Mouse (Mus musculus) limb, embryonic 10.5 days (tissue): ENCODE measurements around the gene Rps8. TPM values are rescaled to one million over a fixed set of nuclear protein-coding genes. Genes with fewer than 3 reads are reported as not detected.

Experiments
- DNase-seq: peaks from one replicate; pipeline ENCODE4 v3.0.0-alpha.2; 2017; ENCODE audit warnings: low spot score
- H3K27ac ChIP-seq: fragments of 300-500 bp; sonication (generic); 2 replicates; pipeline ENCODE4 v1.5.1; 2016; ENCODE audit warnings: mild to moderate bottlenecking
- H3K27me3 ChIP-seq: fragments of 300-500 bp; sonication (generic); 2 replicates; pipeline ENCODE4 v1.6.1; 2016; ENCODE audit warnings: low read depth, mild to moderate bottlenecking; ENCODE audit not compliant: poor library complexity, severe bottlenecking
- H3K36me3 ChIP-seq: fragments of 300-500 bp; sonication (generic); 2 replicates; pipeline ENCODE4 v1.6.1; 2016; ENCODE audit warnings: mild to moderate bottlenecking, moderate library complexity
- H3K4me1 ChIP-seq: fragments of 300-500 bp; sonication (generic); 2 replicates; pipeline ENCODE4 v1.6.1; 2016
- H3K4me3 ChIP-seq: fragments of 300-500 bp; sonication (generic); 2 replicates; pipeline ENCODE4 v1.5.1; 2016; ENCODE audit warnings: mild to moderate bottlenecking, moderate library complexity
- H3K9me3 ChIP-seq: fragments of 300-500 bp; sonication (generic); replicated peaks from 2 replicates; pipeline ENCODE4 v1.6.1; 2016; ENCODE audit warnings: mild to moderate bottlenecking
- WGBS: fragments of 180-500 bp; shearing (Covaris S2); methylation state at CpG from one replicate; pipeline ENCODE4 v1.1.7; 2016; 5-methylcytosine and 5-hydroxymethylcytosine counted together
- polyA plus RNA-seq: library from polyadenylated mRNA; unstranded; fragments of >200 nt; fragmentation: Nextera tagmentation; extraction: Ambion mirVana; gene quantifications from 2 replicates; pipeline ENCODE4 v1.2.1, GENCODE M21; 2016

Rps8 gene
- polyA plus RNA-seq, 1 experiment from 2014 or later: 842 TPM

GRCm38 (mm10) chr4:117140613-117141012, 15.4 kb downstream of the Rps8 start:
- no peak overlapping the region for H3K4me3 ChIP-seq
- no peaks in the 10 kb centered on the region for H3K27me3 ChIP-seq
- 46% methylated on average over 4 of the region's 4 CpGs for WGBS
- H3K4me1 ChIP-seq: peaks cover 18% of the 10 kb centered on the region
- H3K27ac ChIP-seq: no peak overlapping the region
- no peak for DNase-seq
- no peaks in the 10 kb centered on the region for H3K9me3 ChIP-seq
- H3K36me3 ChIP-seq: no peaks in the 10 kb centered on the region

DNA sequence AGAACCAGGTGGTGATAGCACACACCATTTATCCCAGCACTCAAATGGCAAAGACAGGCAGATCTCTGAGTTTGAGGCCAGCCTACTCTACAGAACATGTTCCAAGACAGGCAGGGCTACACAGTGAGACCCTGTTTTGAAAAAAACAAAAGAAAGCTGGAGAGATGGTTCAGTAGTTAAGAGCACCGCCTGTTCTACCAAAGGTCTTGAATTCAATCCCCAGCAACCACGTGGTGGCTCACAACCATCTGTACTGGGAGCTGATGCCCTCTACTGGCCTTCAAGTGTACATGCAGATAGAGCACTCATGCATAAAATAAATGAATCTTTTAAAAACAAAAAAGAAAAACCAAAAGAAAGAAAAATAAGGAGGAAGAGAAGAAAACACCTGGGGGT, 16.8 kb downstream of the Rps8 start:
- H3K36me3 ChIP-seq: no peaks in the 10 kb centered on the region
- no peak for DNase-seq
- no peaks in the 10 kb centered on the region for H3K27me3 ChIP-seq
- H3K4me3 ChIP-seq: no peak overlapping the region
- no peak overlapping the region for H3K27ac ChIP-seq
- WGBS: 6% methylated on average over 2 of the region's 2 CpGs
- H3K4me1 ChIP-seq: peaks cover 23% of the 10 kb centered on the region
- no peaks in the 10 kb centered on the region for H3K9me3 ChIP-seq

DNA sequence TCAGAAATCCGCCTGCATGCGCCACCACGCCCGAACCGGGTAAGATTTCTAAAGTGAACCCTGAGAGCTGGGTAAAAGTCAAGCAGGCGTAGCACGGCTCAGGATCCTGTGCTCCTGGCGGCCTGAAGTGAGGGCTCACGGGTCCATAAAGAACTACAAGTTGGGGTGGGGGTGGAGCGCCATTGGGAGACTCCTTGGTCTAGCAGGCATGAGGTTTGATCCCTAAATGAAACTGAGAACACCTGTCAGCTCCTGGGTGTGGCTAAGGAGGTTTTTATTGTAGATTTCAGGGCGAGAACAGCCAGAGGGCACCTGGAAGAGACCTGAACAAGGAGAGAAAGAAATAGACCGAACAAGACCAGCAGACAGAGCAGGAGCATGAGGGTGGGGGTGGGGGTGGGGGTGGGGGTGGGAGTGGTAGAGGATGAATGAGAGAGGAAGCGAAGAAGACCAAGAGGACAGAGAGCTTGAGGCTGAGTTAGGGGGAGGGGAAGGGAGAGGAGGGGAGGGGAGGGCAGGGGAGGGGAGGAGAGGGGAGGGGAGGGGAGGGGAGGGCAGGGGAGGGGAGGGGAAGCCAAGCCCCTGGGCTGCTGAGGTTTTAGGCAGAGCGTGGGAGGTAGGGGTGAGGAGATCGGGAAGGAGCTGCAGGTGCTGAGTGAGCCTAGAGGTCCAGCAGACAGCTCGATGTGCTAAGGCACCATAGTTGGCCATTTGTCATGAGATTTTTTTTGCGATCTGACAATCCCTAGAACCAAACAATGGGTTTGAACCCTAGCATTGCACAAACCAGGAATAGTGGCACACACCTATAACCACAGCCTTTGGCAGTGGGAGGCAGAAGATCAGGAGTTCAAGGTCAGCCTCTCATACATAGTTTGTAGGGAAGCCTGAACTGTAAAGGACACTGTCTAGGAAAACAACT, 17.5 kb downstream of the Rps8 start:
- DNase-seq: no peak
- Histone ChIP-seq H3K4me1 (peaks cover 27% of the 10 kb centered on the region), H3K4me3 (no peak overlapping the region), H3K9me3 (no peaks in the 10 kb centered on the region), H3K27me3 (peaks cover under 1% of the 10 kb centered on the region; the same call in 1 of the 2 replicates), H3K27ac (no peak overlapping the region), H3K36me3 (no peaks in the 10 kb centered on the region)
- WGBS: 68% methylated on average over 17 of the region's 17 CpGs

DNA sequence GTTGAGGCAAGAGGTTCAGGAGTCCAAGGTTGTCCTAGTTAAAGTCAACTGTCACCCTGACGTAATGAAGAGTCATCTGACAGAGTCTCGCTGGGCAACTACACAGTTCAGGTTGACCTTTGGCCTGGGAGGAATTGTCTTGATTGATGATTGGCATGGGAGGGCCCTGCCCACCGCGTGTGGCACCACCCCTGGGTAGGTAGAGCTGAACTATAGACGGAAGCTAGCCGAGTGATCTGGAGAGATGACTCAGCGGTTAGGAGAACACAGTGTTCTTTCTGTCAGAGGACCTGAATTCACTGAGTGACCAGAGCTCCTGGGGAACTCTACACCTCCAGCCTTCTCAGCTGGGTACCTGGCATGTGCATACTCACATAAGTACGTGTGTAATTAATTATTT, 20.0 kb downstream of the Rps8 start:
- Histone ChIP-seq H3K27ac (no peak overlapping the region), H3K27me3 (peaks cover 26% of the 10 kb centered on the region), H3K4me1 (peaks cover 42% of the 10 kb centered on the region), H3K4me3 (no peak overlapping the region), H3K9me3 (no peaks in the 10 kb centered on the region), H3K36me3 (peaks cover under 1% of the 10 kb centered on the region; the same call in 1 of the 2 replicates)
- DNase-seq: no peak
- 28% methylated on average over 8 of the region's 8 CpGs for WGBS

DNA sequence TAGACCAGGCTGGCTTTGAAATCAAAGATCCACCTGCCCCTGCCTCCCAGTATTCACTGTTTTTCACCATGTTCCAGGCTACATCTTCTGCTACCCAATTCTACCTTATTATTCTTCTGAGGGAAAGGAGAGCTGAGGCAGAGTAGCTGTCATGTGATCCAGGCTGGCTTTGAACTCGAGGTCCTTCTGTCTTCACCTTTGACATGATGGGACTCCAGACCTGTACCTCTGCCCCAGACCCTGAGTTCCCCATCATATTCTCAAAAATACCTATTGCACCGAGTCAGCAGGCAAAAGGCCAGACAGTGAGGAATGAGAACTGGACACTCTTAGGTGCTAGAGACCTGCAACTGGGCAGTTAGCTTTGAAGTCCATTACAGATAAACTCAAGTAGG, 21.4 kb downstream of the Rps8 start:
- H3K27ac ChIP-seq: no peak overlapping the region
- no peaks in the 10 kb centered on the region for H3K9me3 ChIP-seq
- no peak overlapping the region for H3K4me3 ChIP-seq
- WGBS: 52% methylated on average over 2 of the region's 2 CpGs
- peaks cover 35% of the 10 kb centered on the region for H3K27me3 ChIP-seq
- peaks cover 12% of the 10 kb centered on the region for H3K36me3 ChIP-seq
- no peak for DNase-seq
- peaks cover 41% of the 10 kb centered on the region for H3K4me1 ChIP-seq

DNA sequence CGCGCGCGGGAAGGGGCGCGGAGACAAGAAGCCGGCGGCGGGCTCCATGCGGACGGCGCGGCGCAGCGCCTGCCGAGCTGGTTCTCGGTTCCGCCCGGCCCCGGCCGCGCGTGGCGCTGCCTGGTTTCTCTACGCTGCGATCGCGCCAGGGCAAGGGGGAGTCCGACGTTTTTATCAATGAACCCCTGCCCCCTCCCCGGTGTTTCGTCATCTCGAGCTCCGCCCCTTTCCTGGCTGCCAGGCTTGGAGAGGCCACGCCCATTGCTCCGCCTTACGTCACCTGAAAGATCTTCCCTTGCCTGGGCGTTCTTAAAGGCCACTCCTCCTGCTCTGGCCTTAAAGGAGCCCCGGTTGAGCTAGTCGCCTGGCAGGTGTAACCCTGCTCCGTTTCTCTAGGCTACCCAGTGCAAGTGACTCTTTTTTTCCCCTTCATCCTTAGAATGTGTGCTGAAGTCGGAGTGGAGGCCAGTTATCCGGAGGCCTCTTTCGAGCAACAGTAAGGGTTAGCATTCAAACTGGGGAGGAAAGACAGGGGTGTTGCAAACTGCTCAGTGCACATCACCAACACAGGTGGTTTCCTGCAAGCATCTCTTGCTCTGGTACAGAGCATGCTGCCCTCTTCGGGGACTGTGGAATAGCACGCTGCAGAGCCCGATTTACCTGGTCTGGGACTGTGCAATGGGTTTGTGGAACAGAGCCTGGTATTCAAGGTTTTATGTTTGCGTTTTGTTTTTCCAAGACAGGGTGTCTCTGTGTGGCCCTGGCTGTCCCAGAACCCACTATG, 22.0 kb downstream of the Rps8 start, which contains the start of gene Plk3:
Plk3 (minus strand) TSS at position 147 of the 784 bp plus-strand sequence.
- peaks cover 35% of the 10 kb centered on the region for H3K27me3 ChIP-seq
- DNase-seq: peak; percentile 98
- no peaks in the 10 kb centered on the region for H3K9me3 ChIP-seq
- H3K4me3 ChIP-seq: peak within 1 kb of the TSS; percentile 69
- peaks cover 41% of the 10 kb centered on the region for H3K4me1 ChIP-seq
- 2% methylated on average over 38 of the region's 48 CpGs for WGBS
- H3K27ac ChIP-seq: peak within 1 kb of the TSS; percentile 76
- peaks cover 15% of the 10 kb centered on the region for H3K36me3 ChIP-seq

GRCm38 (mm10) chr4:117133366-117133796, 22.7 kb downstream of the Rps8 start:
- Histone ChIP-seq H3K27ac (peak overlapping the region; percentile 76), H3K36me3 (peaks cover 21% of the 10 kb centered on the region), H3K27me3 (peaks cover 35% of the 10 kb centered on the region), H3K4me1 (peaks cover 37% of the 10 kb centered on the region), H3K9me3 (no peaks in the 10 kb centered on the region), H3K4me3 (peak overlapping the region; percentile 69)
- under 1% methylated on average over 42 of the region's 42 CpGs for WGBS
- DNase-seq: no peak

GRCm38 (mm10) chr4:117132794-117133143, 23.3 kb downstream of the Rps8 start:
- H3K27me3 ChIP-seq: peaks cover 35% of the 10 kb centered on the region
- peaks cover 35% of the 10 kb centered on the region for H3K4me1 ChIP-seq
- H3K27ac ChIP-seq: no peak overlapping the region
- 11% methylated on average over 11 of the region's 11 CpGs for WGBS
- no peaks in the 10 kb centered on the region for H3K9me3 ChIP-seq
- no peak for DNase-seq
- peak overlapping the region; percentile 69 for H3K4me3 ChIP-seq
- peaks cover 26% of the 10 kb centered on the region for H3K36me3 ChIP-seq

- Histone ChIP-seq H3K27me3 (peaks cover 35% of the 10 kb centered on the region), H3K36me3 (peaks cover 26% of the 10 kb centered on the region), H3K27ac (no peak overlapping the region), H3K4me3 (peak overlapping the region; percentile 69; the same call in 1 of the 2 replicates), H3K4me1 (peaks cover 35% of the 10 kb centered on the region), H3K9me3 (no peaks in the 10 kb centered on the region)
- WGBS: 23% methylated on average over 7 of the region's 7 CpGs
- no peak for DNase-seq
These were observed 23.9 kb downstream of the Rps8 start for GRCm38 (mm10) chr4:117131890-117132793.

DNA sequence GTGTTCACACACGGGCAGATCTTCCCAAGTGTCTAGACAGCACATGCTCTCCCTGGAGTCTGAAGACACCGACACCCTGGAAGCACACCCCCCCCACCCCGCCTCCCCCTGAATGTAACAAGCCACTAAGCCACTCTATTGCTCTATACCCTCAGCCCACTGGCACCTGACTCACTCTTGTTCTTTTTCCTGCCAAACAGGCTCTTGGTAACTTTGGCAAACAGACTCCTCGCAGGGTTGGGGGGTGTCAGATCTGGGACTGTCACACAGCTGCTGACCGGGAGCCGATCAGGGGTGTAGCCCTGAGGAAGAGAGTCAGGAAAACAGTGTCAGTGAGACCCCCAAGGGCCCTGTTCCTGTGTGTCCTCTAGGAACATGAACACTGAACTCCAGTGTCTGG, 24.8 kb downstream of the Rps8 start:
- Histone ChIP-seq H3K4me1 (peaks cover 38% of the 10 kb centered on the region), H3K4me3 (no peak overlapping the region), H3K27me3 (peaks cover 35% of the 10 kb centered on the region), H3K9me3 (no peaks in the 10 kb centered on the region), H3K27ac (no peak overlapping the region), H3K36me3 (peaks cover 26% of the 10 kb centered on the region)
- DNase-seq: no peak
- 80% methylated on average over 6 of the region's 6 CpGs for WGBS

DNA sequence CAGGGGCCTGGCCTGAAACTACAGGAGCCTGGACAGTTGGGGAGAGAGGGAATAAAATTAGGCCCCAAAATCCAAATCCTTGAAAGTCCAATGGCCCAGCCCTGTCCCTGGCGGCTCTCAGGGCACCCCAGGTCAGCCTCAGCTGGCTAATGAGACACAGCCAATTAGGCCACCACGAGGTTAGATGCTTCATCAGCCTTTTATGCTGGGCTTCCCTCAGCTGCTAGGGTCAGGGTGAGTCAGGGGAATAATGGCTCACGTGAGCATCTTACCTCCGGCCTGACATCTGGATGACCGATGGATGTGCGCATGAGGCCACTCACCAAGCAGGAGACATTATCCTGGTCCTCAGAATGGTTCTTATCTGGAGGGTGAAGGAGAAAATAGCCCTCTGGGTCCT, 25.3 kb downstream of the Rps8 start:
- H3K27me3 ChIP-seq: peaks cover 35% of the 10 kb centered on the region
- DNase-seq: no peak

DNA sequence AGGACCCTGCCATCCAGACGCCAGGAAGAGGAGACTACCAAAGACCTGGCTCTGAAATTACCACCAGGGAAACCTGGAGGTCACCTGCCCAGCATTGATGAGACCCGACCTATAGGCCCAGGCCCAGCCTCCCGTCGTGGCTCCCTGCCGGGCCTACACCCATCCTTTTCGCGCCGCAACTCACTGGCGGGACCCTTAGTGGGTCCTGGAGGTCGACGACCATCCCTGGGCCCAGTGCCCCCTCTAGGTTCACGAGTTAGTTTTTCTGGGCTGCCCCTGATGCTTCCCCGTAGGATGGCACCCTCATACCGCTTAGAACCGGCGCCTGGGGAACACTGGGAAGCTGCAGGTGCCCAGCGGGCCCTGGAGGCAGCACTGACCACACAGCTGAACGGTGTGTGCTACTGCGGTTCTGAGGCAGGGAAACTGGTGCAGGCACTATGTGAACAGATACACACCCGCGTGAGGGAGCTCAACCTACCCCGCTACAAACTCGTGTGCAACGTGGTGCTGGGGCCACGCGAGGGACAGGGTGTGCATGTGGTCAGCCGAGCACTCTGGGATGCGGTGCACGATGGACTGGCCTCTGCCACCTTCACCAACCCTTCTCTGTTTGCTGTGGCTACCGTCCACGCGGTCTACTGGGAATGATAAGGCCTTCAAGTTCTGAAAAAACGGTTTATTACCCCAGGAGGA, 27.9 kb downstream of the Rps8 start:
- Histone ChIP-seq H3K4me3 (no peak overlapping the region), H3K4me1 (peaks cover 45% of the 10 kb centered on the region), H3K9me3 (no peaks in the 10 kb centered on the region), H3K27me3 (peaks cover 30% of the 10 kb centered on the region), H3K36me3 (peaks cover 26% of the 10 kb centered on the region), H3K27ac (no peak overlapping the region)
- 89% methylated on average over 33 of the region's 33 CpGs for WGBS
- DNase-seq: no peak

More for the DNA sequence above, 25.3 kb downstream of the Rps8 start:
- H3K4me1 ChIP-seq: peaks cover 38% of the 10 kb centered on the region
- WGBS: 70% methylated on average over 6 of the region's 6 CpGs
- H3K27ac ChIP-seq: no peak overlapping the region
- peaks cover 26% of the 10 kb centered on the region for H3K36me3 ChIP-seq
- H3K4me3 ChIP-seq: no peak overlapping the region
- no peaks in the 10 kb centered on the region for H3K9me3 ChIP-seq
